Mouse (Mus musculus): ENCODE results near the gene 1110051M20Rik.
A peak's percentile ranks its signal among the peaks of the same experiment; 100 is the strongest.

1110051M20Rik gene

DNA sequence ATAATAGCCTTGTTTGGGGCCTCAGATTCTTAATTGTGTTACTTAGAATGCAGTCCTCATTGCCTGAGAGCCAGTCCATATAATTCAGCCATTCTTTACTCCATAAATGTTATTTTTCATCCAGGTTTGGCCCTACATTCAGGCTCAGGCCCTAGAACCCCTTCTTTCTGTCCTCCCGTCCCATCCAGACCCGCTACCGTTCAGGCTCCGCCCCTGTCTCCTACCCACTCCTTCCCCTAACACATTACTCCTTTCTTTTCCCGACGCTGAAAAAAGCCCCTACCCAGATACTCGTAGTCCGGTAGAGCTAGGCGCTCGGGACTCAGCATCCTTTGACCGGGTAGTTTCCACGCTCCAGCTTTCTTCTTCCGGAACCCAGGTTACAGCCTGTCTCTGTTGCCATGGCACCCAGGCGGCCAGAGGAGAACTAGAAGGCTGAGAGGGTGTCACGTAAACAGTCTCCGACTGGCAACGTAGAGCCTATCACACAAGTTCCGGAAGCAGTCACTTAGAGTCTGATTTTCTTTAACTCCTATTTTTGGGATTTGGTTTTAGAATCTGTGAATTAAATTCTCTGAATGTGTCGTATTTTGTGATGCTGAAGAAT lies at the start of gene 1110051M20Rik:
TSS of gene 1110051M20Rik (minus strand) at position 419 of the 607 bp plus-strand sequence.
- DNase-seq: peak; percentile 93

DNA sequence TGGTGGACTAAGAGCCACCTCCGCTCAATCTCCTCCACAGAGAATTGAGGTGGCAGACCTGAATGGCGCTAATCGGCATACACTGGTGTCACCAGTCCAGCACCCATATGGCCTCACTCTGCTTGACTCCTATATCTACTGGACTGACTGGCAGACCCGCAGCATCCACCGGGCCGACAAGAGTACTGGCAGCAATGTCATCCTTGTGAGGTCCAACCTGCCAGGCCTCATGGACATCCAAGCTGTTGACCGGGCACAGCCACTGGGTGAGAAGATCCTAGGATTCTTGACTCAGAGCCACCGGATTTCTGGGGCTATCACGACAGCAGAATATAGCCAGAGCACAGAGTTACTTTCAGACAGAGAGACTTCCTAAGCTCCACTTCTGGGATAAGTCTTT lies 49.5 kb upstream of the 1110051M20Rik start:
- no peak for DNase-seq

DNA sequence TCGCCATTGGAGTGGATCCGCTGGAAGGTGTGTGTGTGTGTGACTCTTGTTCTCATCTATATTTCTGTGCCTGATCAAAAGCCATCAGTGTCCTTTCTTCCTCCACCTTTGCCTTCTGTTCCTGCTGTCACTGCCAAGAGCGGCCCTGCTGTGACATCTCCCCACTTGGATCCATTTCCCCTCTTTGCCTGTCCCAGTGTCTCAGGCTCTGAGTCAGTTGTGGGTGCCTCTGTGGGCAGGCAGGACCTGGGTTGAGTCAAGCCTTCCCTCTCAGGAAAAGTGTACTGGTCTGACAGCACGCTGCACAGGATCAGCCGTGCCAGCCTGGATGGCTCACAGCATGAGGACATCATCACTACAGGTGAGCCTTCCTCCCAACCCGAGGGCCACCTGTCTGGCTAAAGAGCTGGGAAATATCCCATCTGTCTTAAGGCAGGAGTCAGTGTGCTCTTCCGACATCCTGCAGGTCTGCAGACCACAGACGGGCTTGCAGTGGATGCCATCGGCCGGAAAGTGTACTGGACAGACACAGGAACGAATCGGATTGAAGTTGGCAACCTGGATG lies 47.6 kb upstream of the 1110051M20Rik start:
- no peak for DNase-seq

DNA sequence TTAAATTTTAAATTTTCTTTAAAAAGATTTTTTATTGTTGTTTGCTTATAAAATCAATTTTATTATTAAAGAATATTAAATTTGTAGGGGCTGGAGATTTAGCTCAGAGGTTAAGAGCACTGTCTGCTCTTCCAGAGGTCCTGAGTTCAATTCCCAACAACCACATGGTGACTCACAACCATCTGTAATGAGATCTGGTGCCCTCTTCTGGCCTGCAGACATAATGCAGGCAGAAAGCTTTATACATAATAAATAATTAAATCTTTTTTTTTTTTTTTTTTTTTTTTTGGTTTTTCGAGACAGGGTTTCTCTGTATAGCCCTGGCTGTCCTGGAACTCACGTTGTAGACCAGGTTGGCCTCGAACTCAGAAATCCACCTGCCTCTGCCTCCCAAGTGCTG lies 42.8 kb upstream of the 1110051M20Rik start:
- DNase-seq: peak; percentile 62

DNA sequence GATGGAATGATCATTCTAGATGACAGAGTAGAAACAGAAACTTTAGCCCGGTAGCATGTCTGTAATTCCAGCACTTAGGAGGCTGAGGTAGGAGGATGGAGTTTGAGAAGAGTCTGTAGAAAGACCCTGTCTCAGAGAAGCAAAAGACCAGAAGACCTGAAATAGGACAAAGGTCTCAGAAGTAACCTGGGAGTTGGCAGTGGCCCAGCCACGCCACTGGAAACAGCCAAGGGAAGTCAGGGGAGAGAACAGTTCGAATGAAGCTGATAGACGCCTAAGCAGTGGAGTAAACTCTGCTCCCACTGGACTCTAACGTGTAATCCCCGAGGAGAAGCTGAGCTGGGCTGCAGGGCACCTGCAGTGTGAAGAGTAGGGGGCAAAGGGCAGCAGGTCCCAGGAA lies 40.8 kb upstream of the 1110051M20Rik start:
- no peak for DNase-seq

DNA sequence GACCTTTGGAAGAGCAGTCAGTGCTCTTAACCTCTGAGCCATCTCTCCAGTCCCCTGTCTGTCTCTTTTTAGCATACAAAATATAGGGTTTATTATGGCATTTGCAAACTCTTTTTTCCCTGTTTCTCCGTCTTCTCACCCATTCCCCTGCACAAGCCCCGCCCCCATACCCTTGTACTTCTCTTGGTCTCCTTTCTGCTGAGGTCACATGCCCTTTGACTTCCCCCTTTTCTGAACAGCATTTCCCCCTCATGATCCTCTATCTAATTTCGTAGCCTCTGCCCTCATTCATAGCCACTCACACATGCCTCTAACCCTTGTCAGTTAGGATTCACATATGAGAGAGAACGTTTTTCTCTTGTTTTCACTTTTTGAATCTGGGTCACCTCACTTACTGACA lies 40.2 kb upstream of the 1110051M20Rik start:
- peak; percentile 18 for DNase-seq

DNA sequence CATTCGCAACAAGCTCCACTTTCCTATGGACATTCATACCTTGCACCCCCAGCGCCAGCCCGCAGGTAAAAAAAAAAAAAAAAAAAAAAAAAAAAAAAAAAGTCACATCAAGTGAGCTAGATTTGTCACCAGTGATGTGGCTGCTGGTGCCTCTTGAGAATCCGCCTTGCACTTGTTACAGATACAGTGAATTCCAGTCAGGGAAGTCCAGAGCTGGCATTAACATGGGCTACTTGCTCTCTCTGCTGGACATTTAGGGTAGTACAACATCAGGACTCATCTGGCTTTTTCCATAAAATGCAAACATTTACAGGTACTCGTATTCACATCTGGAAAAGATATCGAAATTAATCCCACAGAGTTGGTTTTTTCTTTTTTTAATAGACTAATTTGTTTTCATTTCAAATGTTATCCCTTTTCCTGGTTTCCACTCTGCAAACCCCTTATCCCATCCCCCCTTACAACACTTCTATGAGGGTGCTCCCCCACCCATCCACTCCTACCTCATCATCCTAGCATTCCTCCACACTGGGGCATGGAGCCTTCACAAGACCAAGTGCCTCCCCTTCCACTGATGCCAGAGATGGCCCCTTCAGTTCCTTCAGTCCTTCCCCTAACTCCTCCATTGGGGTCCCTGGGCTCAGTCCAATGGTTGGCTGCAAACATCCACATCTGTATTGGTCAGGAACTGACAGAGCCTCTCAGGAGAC lies 36.5 kb upstream of the 1110051M20Rik start:
- peak; percentile 68 for DNase-seq

DNA sequence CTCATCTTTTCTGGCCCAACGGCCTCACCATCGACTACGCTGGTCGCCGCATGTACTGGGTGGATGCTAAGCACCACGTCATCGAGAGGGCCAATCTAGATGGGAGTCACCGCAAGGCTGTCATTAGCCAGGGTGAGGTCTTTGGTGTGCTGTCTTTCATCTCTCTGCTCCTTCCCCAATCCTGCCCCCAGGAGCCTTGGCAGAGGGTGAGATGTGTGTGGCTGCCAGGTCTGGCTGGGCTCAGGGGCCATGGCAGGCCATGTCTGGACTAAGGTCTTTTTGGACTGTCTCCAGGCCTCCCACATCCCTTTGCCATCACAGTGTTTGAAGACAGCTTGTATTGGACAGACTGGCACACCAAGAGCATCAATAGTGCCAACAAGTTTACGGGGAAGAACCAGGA lies 35.9 kb upstream of the 1110051M20Rik start:
- DNase-seq: no peak

DNA sequence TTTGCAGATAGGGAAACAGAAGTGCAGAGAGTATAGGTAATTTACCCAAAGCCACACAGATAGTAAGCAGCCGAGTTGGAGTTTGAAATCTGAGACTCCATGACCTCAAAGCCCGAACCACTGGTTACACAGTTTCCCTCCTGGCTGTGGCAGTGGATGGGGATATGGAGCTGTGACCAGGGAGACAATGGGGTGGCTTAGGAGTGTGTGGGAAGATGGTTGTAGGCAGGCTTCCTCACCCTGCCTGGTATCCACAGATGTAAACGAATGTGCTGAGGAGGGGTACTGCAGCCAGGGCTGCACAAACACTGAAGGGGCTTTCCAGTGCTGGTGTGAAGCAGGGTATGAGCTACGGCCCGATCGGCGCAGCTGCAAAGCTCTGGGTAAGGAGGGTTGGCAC lies 32.3 kb upstream of the 1110051M20Rik start:
- no peak for DNase-seq

DNA sequence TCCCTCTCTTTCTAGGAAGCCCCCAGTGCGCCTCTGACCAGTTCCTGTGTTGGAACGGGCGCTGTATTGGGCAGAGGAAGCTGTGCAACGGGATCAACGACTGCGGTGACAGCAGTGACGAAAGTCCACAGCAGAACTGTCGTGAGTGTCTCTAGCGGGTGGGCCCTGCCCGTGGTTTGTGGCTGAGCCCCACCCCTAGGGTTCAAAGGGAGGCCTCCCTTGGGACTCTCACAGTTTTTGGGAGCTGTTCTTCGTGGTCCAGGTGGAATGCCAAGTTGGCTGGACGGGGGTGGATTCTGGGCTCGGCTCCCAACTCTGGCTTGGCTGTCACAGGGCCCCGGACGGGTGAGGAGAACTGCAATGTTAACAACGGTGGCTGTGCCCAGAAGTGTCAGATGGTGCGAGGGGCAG lies 31.8 kb upstream of the 1110051M20Rik start:
- peak; percentile 39 for DNase-seq

DNA sequence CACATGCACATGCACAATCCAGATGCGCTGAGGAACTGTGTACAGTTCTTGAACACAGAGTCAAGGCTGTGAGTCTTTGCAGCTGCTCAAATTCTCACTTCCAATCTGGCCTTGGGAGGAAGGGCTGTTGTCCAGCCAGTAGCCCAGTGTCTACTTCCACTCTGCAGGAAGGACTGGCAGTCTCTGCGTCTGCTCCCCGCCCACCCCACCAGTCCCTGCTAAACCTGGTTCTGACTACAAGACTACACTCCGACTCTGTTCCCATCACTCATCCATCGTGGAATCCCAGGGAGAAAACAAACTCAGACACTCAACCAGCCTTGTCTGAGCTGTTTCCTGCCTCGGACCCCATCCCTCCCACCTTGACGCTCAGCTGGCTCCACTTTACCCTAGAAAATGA lies 31.3 kb upstream of the 1110051M20Rik start:
- peak; percentile 45 for DNase-seq

DNA sequence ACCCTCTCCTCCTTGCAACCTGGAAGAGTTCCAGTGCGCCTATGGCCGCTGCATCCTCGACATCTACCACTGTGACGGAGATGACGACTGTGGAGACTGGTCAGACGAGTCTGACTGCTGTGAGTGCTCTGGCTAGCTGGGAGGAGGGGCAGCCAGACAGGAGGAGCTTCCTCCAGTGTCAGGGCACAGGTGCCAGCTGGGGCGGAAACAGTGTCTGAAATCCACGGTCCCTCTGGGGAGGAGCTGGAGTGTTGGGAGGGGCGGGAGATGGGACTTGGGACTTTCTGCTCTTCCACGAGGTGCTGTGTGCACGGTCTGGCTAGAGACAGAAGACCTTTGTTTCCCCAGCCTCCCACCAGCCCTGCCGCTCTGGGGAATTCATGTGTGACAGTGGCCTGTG lies 29.9 kb upstream of the 1110051M20Rik start:
- peak; percentile 71 for DNase-seq

DNA sequence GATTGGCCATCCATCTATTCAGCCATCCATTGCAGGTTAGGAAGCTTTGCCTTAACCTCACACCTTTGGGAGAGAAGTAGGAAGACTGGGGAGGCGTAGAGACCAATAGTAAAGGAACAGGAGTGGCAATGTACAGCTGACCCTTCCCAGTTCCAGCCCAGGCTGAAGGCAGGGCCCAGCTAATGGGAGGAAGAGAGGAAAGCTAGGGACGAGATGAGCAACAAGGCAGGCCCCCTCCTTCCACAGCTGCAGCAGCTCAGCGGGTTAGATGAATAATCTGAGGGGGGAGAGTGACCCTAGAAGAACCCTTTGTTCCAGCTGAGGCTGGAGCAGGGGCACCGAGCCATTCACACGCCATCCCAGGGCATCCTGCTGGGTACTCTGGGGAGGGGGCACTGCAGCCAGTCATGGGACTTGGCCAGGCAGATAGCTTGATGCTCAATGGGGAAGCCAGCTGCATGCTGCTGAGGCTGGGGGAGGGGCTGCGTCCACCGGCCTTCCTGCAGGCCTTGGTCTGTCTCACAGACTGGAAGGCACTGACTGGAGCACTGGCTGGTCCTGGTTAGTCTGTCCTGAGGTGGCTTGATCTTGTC lies 25.6 kb upstream of the 1110051M20Rik start:
- DNase-seq: peak; percentile 50

DNA sequence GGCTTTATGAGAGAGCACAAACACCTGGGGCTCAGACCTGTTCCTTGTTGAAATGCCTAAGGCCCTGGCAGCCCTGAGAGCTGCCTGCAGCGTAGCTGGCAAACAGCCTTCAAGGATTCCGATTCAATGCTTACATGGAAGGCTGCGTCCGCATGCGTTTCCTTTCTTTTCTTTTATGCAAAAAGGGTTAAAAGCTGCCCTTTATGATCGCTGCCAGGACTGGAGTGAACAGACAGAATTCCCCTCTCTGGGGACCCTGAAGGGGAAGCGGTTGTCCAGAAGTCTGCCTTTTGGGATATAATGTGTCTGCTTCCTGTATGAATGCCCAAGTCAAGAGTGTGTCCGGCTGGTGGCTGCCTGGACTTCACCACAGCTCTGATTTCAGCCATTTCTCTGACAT lies 23.1 kb upstream of the 1110051M20Rik start:
- peak; percentile 50 for DNase-seq

DNA sequence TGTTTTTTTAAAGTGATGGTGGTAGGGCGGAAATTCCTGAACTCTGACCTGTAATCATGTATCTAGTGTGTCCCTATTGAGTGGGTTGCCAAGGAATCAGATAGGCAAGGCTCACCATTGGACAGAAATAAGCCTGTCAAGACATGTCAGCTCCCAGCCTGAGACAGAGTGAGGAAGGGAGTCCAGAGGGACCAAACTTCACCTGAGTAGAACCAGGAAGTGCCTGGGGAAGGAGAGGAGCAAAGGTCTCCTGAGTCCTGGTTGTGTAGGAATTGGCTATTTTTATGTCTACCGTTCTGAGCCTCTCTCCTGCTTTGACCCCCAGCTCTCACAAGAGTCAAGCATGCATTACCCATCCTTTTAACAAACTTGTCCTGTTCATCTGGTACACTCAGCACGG lies 21.4 kb upstream of the 1110051M20Rik start:
- DNase-seq: no peak

DNA sequence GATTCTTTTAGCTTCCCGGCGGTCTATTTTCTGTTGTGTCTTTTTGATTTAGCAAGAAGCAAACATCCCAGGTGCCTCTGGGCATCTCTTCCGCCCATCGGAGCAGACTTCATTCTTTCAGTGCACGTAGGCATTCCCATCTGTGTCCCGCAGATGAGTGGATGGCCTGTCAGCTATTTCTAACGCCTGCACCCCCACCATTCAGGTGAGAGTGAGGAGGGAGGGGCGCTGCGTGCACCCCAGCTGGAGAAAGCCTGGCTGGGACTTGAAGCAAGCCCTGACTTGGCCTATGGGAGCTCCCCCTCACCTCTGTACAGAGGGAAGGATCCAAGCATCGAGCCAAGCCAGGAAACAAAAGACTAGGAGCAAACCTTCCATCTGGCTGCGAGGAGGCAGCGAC lies 18.2 kb upstream of the 1110051M20Rik start:
- no peak for DNase-seq

DNA sequence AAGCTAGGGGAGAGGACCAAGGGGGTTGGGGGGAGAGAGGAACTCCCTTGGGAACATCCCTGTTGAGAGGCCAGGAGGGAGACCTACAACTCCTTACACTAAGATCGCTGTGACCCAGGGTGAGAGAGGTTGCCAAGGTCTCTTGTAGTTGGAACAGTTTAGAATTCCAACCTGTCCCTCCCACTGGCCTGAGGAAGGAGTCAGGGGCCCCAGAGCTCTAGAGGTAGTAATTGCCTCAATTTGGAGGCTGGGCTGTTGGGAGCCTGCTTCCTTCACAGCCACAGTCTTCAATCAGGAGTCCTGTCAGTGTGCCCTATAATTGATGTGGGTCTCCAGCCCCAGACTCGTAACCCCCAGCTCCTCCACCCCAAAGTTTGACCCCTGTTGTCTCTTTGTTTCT lies 17.7 kb upstream of the 1110051M20Rik start:
- no peak for DNase-seq

DNA sequence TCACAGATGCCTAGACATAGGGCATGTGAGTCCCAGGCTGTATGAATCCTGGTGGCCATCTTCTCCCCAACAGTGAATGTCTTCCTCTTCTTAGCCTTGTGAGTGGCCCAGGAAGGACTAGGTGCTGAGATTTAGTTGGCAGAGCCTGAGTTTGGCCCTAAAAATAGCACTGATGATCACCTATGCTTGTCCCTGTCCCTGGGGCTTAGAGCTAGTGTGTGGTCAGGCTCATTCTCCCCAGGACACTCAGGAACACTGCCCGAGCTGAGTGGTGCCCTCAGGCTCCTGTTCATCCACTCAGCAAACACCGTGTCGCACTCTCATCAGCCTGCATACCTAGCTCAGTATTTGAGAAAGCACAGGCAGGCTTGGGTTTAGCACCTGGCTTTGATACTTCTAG lies 16.8 kb upstream of the 1110051M20Rik start:
- DNase-seq: no peak

DNA sequence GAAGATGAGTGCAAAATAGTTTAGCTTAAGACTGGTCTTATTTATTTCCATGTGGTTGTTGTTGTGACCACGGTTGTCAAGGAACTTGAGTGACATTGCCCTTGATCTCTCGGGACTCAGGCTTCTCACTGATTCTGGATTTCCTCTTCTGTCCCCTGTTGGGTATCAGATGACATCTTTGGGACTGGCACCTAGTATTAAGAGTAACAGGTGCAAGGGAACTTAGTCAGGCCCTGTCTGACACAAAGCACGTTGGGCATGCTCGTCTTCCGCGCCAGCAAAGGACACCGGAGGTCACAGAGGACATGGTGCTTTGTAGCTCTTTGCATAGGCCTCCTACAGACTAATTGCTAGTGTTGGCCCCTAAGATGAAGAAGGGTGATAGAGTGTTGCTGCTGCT lies 16.3 kb upstream of the 1110051M20Rik start:
- no peak for DNase-seq

DNA sequence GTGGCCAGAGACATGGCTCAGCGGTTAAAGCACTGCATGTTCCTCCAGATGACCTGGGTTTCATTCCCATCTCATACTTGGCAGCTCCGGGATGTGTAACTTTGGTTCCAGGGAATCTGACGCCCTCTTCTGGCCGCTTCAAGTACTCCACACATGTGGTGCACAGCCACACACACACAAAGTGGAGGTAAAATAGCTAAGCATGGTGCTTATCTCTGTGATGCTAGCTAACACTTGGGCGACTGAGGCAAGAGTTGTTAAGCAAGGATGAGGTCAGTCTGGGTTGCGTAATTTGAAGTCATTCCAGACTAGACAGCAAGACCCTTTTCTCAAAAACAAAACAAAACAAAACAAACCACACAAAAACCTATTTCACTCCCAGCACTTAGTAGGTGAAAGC lies 15.6 kb upstream of the 1110051M20Rik start:
- DNase-seq: no peak

DNA sequence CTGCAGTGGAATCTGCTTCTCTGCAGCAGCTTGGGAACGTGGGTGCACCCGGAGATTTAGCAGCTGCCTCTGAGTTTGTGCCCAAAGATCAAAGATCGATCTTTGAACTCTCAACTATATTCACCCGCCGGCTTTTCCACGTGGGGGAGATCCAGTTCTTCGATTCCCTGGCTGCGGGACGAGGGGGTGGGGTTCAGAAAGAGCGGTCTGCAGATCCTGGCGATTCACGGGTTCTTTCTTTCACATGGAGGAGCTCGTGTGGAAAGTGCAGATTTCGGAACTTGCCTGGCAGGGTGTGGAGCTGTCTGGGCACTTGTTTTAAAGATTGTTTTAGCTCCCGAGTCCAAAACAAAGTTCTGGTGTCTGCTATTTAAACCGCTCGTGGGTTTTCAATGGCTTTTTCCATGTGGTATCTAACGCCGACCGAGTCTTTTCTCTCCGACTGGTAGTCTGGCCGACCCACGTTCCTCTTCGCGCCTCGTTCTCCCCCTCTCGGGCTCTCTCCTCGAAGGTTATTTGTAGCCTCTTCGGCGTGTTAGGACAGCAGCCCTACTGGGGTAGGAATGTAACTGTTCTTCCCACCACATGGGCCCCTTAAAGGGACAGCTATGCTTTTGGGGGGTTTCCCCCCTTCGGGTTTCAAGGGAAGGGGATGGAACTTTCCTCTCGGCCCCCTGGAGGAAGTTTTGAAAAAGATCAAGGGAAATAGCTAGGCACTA lies 14.3 kb upstream of the 1110051M20Rik start:
- DNase-seq: peak; percentile 78

DNA sequence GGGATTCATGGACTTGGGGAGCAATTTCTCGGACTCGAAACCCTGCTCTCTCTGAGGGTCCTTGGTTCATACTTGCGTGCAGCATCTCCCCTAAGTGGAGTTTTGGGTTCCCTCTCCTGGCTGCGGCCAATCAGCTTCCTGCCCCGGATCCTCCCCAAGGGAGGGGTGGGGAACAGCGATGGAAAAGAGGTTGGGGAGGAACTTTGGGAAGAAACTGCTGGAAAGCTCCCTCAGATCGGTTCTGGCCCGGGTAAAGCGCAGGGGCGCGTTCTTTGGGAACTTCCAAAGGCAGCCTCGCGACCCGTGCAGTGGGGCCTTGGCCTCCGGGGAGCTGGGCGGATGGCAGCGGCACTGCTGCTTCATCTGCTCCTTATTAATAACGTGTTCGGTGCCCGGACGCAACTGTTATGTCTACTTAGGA lies 13.8 kb upstream of the 1110051M20Rik start:
- DNase-seq: peak; percentile 68

DNA sequence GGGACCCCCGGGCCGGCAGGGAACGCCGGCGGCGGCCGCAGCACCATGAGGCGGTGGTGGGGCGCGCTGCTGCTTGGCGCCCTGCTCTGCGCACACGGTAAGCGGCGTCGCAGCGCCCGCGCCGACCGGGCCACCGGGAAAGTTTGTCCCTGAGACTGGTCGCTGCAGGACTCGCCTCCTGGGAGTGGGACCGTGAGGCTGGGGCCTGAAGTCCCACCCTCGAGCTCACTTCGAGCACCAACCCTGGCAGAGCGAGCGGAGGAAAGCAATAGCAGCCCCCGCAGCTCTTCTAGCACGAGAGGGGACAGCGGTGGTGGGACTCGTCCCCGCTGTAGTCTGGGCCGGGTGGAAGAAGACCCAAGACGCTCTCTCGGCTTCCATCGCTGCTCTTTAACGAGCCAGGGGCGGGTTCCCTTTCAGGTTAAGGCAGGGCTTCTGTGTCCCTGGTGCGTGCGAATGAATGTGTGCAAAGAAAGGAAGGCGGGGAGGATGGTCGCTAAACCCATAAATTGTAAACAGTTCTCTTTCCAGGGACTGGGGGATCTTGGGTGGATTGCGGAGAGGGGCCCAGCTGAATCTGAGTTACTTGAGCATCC lies 13.2 kb upstream of the 1110051M20Rik start:
- DNase-seq: no peak
